Mouse (Mus musculus) gastrocnemius, postnatal 14 days (tissue): ENCODE measurements at regions not wholly inside any gene's neighbourhood (a gene's known extent, or its start where the extent isn't known, plus 50 kb on each side); places are given as distances from the start of the nearest gene placed in this dataset.

Experiments
- DNase-seq: peaks from one replicate; pipeline ENCODE4 v3.0.0; 2021; ENCODE audit warnings: mixed read lengths
- intact Hi-C: fragments of 180-260 bp; cut with DNase I; formaldehyde crosslinking; loops from one replicate; pipeline ENCODE4 v1.15.1; 2025; ENCODE audit warnings: low total_unique reads

GRCm38 (mm10) chr13:26284073-26284444, 485.9 kb downstream of the Hdgfl1 start:
- no peak for DNase-seq
- intact Hi-C loops = no loop called here

GRCm38 (mm10) chr13:26283397-26284072, 486.4 kb downstream of the Hdgfl1 start:
- intact Hi-C loops = no loop called here
- DNase-seq = no peak

GRCm38 (mm10) chr13:26282291-26282690, 487.7 kb downstream of the Hdgfl1 start:
- DNase-seq = no peak
- intact Hi-C loops = no loop called here

- no peak for DNase-seq
- intact Hi-C loops = no loop called here
Observed at GRCm38 (mm10) chr13:26272850-26273249, 497.1 kb downstream of the Hdgfl1 start.

DNA sequence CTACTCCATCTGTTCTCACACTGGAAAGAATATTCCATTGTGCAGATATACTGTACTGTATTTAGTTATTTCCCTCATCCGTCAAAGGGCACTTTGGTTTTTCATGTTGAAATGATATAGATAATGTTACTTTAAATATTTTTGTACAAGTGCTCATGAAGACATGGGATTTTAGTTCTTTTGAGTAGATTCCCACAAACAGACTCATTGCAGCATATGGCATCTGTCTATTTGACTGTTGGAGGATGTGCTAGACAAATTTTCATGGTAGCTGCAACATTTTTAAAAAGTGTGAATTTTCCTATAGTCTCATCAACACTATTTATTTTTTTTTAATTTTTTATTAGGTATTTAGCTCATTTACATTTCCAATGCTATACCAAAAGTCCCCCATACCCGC, 502.5 kb downstream of the Hdgfl1 start:
- intact Hi-C loops = no loop called here
- DNase-seq = no peak

- intact Hi-C loops = no loop called here
- DNase-seq = no peak
Observed at GRCm38 (mm10) chr13:26235941-26236340, 534.0 kb downstream of the Hdgfl1 start.

DNA sequence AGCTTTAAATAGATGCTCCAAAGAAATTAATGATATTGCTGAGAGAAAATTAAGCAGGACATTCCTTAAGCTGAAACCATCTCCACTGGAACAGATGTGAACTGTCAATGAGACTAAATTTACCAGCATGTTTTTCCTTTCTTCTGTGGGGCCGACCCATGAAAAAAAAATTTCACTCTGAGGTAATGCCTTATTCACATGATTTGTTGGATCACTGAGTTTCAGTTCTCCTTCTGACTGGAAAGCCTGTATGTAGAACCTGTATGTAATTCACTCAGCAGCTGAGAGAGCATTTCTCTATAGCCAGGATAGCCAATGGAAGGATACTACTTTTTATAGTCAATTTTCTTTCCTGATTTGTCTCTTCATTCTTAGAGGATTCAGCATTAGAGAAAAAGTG, 535.3 kb downstream of the Hdgfl1 start:
- no peak for DNase-seq
- intact Hi-C loops = no loop called here

DNA sequence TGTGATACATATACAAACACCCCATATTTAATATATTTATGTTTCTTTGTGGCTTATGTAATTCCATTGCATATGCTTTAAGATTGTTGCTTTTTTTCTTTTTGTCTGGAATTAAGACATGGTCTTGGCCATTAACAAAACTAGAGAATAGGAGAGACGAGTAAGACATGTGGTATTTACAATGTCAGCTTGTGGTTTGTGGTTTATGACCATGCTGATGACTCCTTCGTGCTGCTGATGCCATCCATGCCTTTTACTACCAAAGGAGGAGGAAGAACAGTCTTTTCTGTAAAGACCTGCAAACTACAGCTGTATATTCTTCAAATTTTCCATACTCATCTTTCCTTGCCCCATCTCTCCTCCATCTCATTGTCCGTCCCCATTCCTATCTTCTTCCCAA, 552.7 kb downstream of the Hdgfl1 start:
- intact Hi-C loops = no loop called here
- DNase-seq = no peak

DNA sequence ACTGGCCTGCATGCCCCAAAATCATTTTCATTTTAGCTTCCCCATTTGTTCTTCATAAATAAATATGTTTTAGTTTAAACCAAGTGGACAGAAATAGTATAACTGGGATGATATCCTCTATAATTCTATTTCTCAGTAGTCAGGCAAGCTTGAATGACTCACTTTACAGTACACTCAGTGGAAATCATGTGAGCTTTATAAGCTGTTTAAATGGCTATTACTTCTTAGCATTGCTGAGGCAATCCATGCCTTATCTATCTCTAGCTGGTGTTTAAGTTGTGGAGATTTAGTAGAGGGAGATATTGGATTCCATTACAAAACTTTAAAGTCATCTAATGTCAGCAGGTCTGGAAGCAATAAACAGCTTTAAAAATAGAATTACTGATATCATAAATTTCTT, 553.4 kb downstream of the Hdgfl1 start:
- intact Hi-C loops = no loop called here
- no peak for DNase-seq

GRCm38 (mm10) chr13:26205532-26206105, 564.3 kb downstream of the Hdgfl1 start:
- intact Hi-C loops = no loop called here
- no peak for DNase-seq

DNA sequence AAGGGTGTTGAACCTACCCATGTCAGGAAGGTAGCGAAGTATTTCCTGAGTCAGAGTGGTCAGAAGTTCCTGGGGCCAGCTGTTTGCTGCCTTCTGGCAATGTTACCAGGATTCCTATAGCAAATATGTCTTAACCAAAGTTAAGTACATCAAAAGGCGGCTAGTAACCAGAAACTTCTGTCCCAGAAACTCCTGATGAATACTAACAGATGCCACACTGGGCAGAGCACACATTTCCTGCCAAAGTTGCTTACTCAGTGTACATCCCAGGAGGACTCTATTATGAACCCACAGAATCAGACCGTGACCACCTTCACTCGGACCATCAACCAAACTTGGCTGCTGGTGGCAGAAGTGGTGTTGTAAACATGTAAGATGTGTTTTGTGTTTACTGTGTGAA, 575.3 kb downstream of the Hdgfl1 start:
- no peak for DNase-seq
- intact Hi-C loops = no loop called here

GRCm38 (mm10) chr13:26183879-26184278, 586.1 kb downstream of the Hdgfl1 start:
- no peak for DNase-seq
- intact Hi-C loops = no loop called here

- DNase-seq = no peak
- intact Hi-C loops = no loop called here
Observed at GRCm38 (mm10) chr13:26171891-26172482, 598.0 kb downstream of the Hdgfl1 start.

DNA sequence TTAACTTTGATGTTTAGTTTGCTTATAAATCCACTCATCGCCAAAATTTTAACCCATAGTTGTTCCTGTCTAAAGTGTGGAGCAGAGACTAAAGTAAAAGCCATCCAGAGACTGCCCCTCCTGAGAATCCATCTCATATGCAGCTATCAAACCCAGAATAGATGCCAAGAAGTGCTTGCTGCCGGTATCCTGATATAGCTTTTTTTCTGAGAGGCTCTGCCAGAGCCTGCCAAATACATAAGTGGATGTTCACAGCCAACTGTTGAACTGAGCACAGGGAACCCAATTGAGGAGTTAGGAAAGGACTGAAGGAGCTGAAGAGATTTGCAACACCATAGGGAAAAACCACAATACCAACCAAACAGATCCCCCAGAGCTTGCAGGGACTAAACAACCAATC, 600.3 kb downstream of the Hdgfl1 start:
- no peak for DNase-seq
- intact Hi-C loops = no loop called here

- DNase-seq = no peak
- intact Hi-C loops = no loop called here
Observed at GRCm38 (mm10) chr13:26158703-26159102, 611.3 kb downstream of the Hdgfl1 start.

DNA sequence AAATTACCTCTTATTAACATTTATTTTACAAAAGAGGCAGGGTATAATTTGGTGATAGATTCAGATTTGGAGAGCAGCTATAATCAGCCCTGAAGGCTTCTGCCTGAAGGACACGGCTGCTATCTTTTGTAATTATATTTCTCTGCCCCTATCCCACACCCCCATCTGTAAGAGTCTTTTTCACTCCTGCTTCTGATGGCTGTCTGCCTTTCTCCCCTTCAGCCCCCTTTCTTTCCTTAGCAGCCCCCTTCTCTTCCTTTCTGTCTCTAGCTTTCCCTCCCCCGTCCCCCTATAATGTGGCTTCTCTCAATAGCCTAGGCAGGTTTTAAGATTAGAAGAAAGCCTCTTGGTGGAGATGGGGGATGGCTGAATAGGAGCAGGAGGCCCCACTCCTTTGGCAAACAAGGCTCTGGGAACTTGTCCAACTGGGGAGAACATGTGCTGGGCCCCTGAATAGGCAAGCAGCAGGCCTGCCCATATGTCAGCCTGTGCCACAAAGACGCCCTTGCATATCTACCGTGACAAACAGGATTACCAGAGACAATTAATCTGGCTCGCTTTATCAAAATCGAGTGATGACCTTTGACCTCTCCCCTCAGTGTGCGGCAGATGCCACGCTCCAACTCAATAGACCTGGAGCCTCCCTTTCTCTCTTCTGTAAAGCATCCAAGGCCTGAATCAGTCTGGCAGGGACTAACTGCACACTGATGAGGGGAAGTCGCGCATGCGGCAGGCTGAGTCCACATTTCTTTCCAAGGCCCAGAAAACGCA, 615.1 kb downstream of the Hdgfl1 start:
- DNase-seq = peak; percentile 12
- intact Hi-C loops = no loop called here

DNA sequence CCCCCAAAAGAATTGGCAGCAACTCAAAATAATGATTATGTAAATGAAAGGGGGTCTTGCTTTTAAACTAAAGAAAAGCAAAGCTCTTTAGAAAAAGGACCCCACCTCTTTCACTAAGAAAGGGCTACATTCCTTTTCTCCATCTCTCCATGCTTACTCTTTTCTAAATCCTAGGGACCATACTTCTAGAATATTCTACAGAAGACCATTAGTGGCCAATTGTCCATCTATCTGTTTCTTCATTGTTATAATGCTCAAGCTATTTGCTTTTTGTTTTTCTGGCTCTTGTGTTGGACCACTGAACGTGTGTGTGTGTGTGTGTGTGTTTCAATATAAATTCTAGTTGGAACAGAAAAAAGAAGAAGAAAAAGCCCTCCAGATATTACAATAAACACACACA, 615.7 kb downstream of the Hdgfl1 start:
- intact Hi-C loops = no loop called here
- DNase-seq = no peak

DNA sequence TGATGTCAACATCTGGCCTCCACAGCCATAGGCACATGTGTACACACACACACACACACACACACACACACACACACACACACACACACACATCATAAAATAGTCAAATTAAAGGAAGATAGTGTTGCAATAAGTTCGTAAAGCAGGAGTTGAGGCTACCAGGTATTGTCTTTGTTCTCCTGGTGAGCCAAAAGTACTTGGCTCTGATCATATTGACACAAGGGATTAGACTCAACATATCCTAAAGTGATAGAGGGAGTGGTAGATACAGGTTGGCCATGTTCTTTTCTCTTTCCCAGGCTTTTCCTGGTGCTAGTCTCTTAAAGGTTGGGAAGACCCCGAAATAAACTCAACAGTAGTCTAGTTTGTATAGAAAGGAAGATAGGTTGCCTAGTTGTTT, 616.9 kb downstream of the Hdgfl1 start:
- intact Hi-C loops = no loop called here
- no peak for DNase-seq

DNA sequence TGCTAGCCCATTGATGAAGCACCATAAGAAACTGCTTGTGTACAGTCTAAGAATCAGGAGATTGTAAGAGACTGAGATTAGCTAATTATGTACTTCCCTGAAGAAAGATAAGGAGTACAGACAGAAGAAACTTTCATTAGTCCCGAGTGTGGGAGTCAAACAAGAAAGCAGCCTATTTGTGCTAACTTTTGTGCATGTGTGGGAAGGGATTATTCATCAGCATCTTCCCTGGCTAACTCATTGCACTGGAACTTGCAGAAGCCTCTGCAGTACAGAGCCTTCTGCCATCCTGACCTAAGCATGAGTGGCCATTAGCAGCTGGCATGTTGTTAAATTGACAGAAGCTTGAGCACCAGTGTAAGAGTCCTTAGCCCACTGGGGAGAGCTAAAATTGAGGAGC, 619.5 kb downstream of the Hdgfl1 start:
- no peak for DNase-seq
- intact Hi-C loops = no loop called here

- intact Hi-C loops = no loop called here
- DNase-seq = no peak
Observed at GRCm38 (mm10) chr13:26142811-26143210, 627.2 kb downstream of the Hdgfl1 start.

DNA sequence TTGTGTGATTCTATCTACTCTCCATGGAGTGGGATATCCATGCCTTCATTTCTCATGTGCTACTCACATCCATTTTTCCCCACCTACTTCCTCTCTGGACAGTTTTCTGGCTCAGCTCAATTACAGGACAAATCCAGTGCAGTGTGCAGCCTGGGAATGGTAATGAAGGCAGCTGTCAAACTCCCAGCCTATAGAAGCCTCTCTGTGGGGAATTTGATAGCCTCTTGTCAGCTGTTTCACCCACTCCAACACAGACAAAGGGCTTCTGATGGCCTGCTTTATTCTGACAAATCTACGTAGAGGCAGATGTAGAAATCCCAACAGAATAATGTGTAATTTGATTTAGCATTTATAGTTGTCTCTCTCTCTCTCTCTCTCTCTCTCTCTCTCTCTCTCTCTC, 650.6 kb downstream of the Hdgfl1 start:
- no peak for DNase-seq
- intact Hi-C loops = no loop called here
